ENCODE assay signal across 8 mouse cellular contexts in the genomic region with DNA sequence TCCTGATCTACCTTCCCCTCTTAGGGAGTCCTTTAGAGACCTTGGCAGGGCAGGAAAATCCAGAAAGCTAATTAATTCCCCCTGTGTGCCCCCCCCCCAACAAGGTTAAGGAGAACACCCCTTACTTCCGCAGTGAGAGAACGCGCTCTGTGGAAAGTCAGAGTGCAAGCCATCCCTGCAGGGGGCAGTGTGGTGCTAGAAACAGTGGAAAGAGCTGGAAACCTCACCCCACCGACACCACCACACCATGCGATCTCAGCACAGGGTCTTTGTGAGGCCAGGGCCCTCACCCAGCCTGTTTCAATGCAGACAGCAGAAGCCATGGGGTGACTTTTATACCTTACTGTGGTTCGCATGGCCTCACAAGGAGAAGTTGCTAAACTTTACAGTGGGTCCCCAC. TPM values are rescaled to one million over a fixed set of nuclear protein-coding genes. Genes with fewer than 3 reads are reported as not detected.
DNase-seq lines count a peak whose midpoint lies in the region; ATAC-seq and TF ChIP-seq lines count a peak whose summit lies in the region.

No protein-coding gene starts in this region.

- H3K9ac ChIP-seq in neural tube, embryonic 15.5 days (replicated peaks): no peak overlapping the region

- H3K27ac ChIP-seq in embryonic fibroblast, embryonic 13.5 days (ENCODE audit: insufficient read depth, low read length): no peak overlapping the region
- H3K27ac ChIP-seq in neural tube, embryonic 15.5 days (replicated peaks): no peak overlapping the region

- H3K36me3 ChIP-seq in neural tube, embryonic 15.5 days: no peaks in the 10 kb centered on the region; the same call in 1 of the 2 replicates

- DNase-seq in A20 (ENCODE audit: low read depth, low spot score): peak; percentile 68
- DNase-seq in adrenal gland, postnatal 36 days: peak; percentile 83 to 89
- DNase-seq in heart, postnatal 14 days: peak; percentile 86 to 91
- peak; percentile 78 to 93 for DNase-seq in kidney, postnatal 36 days
- DNase-seq in lung, adult 18-20 months: peak; percentile 61 to 78
- peak; percentile 51 for DNase-seq in thymus, postnatal 25 days

- H3K4me2 ChIP-seq in neural tube, embryonic 15.5 days: no peak overlapping the region

- H3K9me3 ChIP-seq in neural tube, embryonic 15.5 days (replicated peaks): no peaks in the 10 kb centered on the region

- intact Hi-C loops in heart, postnatal 14 days (cut with DNase I): loop anchor here (1.0 to 2.0 kb wide), 2 partner anchors 87 to 225 kb away; no protein-coding TSS in a partner anchor

- no peak overlapping the region for H3K4me3 ChIP-seq in embryonic fibroblast, embryonic 13.5 days (ENCODE audit: insufficient read depth, low read length)
- no peak overlapping the region for H3K4me3 ChIP-seq in neural tube, embryonic 15.5 days (replicated peaks)

- peak; percentile 89 for TF ChIP-seq CTCF in embryonic fibroblast, embryonic 13.5 days (IDR thresholded peaks at IDR 0.05; ENCODE audit: borderline replicate concordance, insufficient read depth, low read length)

- H3K4me1 ChIP-seq in embryonic fibroblast, embryonic 13.5 days (ENCODE audit: control insufficient read depth, insufficient read depth, low read length): peaks cover 3% of the 10 kb centered on the region; the same call in 1 of the 2 replicates
- H3K4me1 ChIP-seq in neural tube, embryonic 15.5 days: peaks cover 12% of the 10 kb centered on the region

- no peak for TF ChIP-seq POLR2A in embryonic fibroblast, embryonic 13.5 days (IDR thresholded peaks at IDR 0.05; ENCODE audit: low read depth, low read length)

- WGBS in neural tube, embryonic 15.5 days: 13% methylated on average over 6 of the region's 6 CpGs

- ATAC-seq in neural tube, embryonic 15.5 days (ENCODE audit: low FRiP score): peak; percentile 69

- no peaks in the 10 kb centered on the region; the same call in 1 of the 2 replicates for H3K27me3 ChIP-seq in neural tube, embryonic 15.5 days (replicated peaks)

RNA-seq across cellular contexts. Expression of gene D430019H16Rik, which starts 44.2 kb away (rescaled TPM):
- total RNA-seq in adrenal gland, postnatal 36 days (2021): 1 to 10 TPM; 2.6 to 4.3 TPM
- 0.33 and 2.2 TPM in 2 replicates for polyA plus RNA-seq in embryonic fibroblast, embryonic 13.5 days (2011; ENCODE audit: insufficient read length, low read depth, missing spikeins)
- total RNA-seq in heart, postnatal 14 days (2021): under 1 TPM; 0.44 to 0.55 TPM
- 9.2 and 11.3 TPM in 2 replicates for polyA plus RNA-seq in neural tube, embryonic 15.5 days (2015; fragmentation: Nextera tagmentation; extraction: Ambion mirVana)
